Comparison of ENCODE assay signal across 1 mouse cellular context in the genomic region with DNA sequence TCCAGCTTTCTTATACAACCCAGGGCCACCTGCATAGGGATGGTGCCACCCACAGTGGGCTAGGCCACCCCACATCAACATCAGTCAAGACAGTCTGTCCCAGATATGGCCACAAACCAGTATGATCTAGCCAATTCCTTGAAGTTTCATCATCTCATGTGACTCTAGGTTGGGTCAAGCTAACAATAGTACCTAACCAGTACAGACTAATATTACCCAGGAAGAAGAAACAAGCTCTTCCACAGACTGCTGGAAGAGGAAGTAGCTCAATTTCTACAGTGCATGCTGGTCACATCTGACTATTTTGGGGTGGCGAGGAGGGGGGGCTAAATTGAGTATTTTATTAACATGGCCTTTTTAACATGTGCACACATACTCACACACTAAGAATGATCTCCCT.
TF ChIP-seq lines count a peak whose summit lies in the region.

No protein-coding gene starts in this region.

TF ChIP-seq in CH12.LX, 34 proteins besides CTCF, POLR2A, EP300 and RAD21:
- TF ChIP-seq GABPA (IDR thresholded peaks at IDR 0.05; ENCODE audit: insufficient replicate concordance, low read depth, low read length): no peak
- TF ChIP-seq NELFE (IDR thresholded peaks at IDR 0.05; ENCODE audit: low read depth, low read length): no peak
- TF ChIP-seq PAX5 (IDR thresholded peaks at IDR 0.05; ENCODE audit: low read length): no peak
- TF ChIP-seq MAX (IDR thresholded peaks at IDR 0.05; ENCODE audit: low read length): no peak
- TF ChIP-seq IRF4 (IDR thresholded peaks at IDR 0.05; ENCODE audit: low read depth, low read length): no peak
- TF ChIP-seq MEF2A (IDR thresholded peaks at IDR 0.05; ENCODE audit: borderline replicate concordance, low read depth, low read length): no peak
- TF ChIP-seq SMC3 (IDR thresholded peaks at IDR 0.05; ENCODE audit: low read depth, low read length): no peak
- TF ChIP-seq CHD1 (IDR thresholded peaks at IDR 0.05; ENCODE audit: low read depth, low read length): no peak
- TF ChIP-seq POLR2AphosphoS2 (IDR thresholded peaks at IDR 0.05; ENCODE audit: low read depth, low read length): no peak
- no peak for TF ChIP-seq ZNF384 (IDR thresholded peaks at IDR 0.05; ENCODE audit: low read depth, low read length)
- TF ChIP-seq UBTF (IDR thresholded peaks at IDR 0.05; ENCODE audit: low read depth, low read length): no peak
